Mouse (Mus musculus): Measurements from ENCODE around the gene Prss36.
"Not testable (repeated sequence)": the region's sequence is repeated elsewhere in the genome, so short reads cannot be mapped to it uniquely, and the experiment has no call there.

The Prss36 gene

DNA sequence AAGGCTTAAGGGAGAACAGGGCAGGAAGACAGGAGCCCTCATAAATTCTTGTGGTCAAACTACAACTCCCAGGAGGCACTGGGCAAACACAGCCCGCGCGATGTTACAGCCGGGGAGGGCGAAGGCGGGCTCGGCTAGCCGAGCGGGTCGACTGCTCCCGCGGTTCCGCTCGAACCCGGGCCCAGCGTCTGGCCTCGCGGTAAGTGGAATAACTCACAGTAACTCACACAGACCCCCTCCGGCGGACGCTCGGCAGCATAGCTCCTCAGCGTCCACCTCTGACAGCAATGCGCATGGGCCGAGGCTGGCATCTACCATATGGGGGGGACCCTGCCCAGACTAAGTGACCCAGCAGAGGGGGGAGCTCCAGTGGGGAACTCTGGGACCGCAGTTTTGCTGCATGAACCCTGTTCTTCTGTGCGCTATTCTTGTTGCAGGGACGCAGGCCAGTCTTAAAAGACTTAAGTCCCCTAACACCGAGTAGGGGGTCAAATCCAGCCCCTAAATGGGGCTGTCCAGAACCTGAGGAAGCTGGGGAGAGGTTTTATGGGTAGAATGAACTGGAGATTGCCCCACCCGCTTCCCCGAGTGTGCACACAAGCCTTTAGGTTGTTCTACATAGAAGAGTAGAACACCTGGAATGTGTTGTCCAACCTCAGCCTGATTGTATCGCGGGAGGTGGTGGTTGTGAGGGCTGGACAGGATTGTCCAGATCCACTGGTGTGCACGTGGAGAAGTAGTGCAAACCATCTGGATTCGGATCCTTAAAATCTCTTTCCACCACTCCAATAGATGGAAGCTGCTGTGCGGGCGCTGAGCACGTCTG, 42.3 kb downstream of the Prss36 start, which contains the start of gene Bckdk:
Gene Bckdk, plus strand, starts transcription at position 112 of the 826 bp plus-strand sequence.
- peak; percentile 70 for DNase-seq (ENCODE audit: low spot score)

DNA sequence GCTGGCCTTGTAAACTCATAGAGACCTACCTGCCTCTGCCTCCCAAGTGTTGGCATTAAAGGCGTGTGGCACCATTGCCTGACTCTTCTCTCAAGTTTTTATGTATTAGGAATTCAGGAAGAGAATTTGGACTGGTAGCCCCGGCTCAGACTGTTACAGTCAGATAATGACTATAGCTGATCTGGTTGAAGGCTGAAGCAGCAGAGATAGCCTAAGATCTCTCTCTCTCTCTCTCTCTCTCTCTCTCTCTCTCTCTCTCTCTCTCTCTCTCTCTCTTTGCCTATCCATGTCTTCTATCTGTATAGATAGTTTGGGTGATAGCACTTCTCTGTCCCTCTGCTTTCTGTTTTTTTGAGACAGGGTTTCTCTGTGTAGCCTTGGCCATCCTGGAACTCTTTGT, 44.8 kb downstream of the Prss36 start:
- no peak for DNase-seq (ENCODE audit: low spot score)

DNA sequence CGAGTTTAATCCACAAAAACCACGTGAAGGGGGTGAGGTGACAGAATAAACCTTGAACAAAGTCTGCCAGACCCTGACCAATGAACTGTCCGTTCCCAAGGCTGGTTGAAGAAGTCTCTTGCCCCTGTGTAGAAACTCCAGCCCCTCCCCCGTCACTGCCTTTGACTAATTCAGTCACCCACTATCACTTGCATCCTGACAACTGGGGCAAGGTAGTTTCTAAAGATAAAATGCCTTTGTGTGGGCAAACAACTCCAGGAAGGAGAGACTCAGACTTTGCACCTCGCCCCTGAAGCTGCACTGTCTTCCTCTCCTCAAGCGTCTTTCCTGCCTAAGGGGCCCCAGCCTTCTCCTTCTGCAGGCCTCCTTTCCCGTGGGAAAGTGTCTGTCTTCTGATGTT, 46.5 kb downstream of the Prss36 start:
- no peak for DNase-seq (ENCODE audit: low spot score)

DNA sequence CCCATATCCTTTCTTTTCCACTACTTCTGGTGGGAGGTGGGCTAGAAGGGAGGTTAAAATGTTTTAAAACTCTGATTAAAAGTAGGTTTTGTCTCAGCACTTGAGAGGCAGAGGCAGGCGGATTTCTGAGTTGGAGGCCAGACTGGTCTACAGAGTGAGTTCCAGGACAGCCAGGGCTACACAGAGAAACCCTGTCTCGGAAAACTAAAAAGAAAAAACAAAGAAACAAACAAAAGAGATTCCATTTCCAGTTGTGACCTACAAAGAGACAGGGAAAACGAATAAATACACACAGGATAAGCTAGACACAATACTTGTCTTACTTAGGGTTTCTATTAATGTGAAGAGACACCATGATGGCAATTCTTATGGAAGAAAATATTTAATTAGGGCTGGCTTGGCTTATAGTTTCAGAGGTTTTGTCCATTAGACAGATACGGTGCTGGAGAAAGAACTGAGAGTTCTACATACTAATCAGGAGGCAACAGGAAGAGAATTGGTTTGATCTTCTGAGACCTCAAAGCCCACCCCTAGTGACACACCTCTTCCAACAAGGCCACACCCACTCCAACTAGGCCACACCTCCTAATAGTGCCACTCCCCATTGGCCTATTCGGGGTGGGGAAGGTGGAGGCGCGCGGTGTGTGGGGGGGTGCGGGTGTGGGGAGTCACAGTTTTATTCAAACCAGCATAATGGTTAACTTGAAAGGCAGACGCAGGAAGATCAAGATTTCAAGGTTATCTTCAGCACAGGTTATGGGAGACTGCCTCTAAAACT, 48.2 kb downstream of the Prss36 start:
- no peak for DNase-seq (ENCODE audit: low spot score)

DNA sequence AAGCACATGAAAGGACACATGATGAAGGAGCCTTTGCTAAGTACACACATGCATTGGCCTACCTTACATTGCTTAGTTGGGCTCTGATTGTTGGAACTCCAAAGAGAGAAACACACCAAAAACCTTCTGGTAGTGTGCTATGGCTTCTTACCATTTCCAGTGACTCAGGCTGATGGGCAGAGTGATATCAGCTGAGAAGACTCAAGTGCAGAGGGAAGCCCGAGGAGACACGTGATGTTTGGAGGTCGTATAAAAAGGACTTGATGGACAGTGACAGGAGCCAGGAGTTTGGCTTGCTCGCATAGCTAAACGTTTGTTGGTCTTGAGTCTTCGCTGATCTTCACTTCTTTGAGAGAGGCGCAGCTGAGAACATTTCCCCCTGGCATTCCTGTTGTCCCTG, 49.0 kb downstream of the Prss36 start:
- DNase-seq (ENCODE audit: low spot score): no peak

DNA sequence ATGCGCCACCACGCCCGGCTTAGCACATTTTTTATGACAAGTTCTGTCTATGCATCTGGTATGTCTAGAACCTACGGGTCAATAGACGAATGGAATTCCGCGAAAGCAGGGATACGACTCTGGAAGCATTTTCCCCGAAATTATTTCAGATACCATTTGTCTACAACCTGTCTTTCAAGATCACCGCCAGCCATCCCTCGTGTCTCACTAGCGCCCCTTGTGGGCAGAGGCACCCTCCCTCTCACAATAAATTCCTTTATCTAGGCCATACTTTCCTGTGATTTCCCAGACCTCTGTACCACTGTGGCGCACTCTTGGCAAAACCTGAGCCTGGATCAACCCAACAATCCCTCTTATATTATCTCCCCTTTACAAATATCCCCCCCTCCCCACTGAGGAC, 50.1 kb downstream of the Prss36 start:
- peak; percentile 77 for DNase-seq (ENCODE audit: low spot score)

DNA sequence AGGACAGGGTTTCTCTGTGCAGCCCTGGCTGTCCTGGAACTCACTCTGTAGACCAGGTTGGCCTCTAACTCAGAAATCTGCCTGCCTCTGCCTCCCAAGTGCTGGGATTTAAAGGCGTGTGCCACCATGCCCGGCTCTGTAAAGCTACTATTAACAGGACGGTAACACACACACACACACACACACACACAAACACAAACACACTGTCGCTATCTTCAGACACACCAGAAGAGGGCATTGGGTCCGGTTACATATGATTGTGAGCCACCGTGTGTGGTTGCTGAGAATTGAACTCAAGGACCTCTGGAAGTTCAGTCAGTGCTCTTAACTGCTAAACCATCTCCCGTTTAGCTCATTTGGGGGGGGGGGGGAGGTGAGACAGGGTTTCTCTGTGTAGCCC, 50.6 kb downstream of the Prss36 start:
- DNase-seq (ENCODE audit: low spot score): not testable (repeated sequence)

DNA sequence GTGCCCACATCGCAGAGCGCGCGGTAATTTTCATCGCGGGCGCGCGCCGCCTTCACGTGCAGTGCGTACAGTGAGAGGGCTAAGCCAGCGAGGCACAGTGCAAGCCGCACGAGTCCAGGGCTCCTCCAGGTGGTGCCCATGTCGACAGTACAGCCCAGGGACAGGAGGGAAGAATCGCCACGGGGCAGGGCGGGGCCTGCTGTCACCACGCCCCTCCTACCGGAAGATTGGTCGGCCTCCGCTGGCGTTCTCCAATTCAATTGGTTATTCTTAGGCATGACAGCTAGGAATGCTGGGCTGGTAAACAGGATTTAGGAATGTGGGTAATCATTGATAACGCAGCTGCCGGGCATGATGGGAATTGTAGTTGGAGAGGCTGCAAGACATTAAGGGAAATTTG, 51.1 kb downstream of the Prss36 start, which contains the start of the genes Gm21974 and Vkorc1:
Gene Gm21974, minus strand, starts transcription at position 13 of the 400 bp plus-strand sequence.
Gene Vkorc1, minus strand, starts transcription at position 176 of the 400 bp plus-strand sequence.
- DNase-seq (ENCODE audit: low spot score): peak; percentile 91

DNA sequence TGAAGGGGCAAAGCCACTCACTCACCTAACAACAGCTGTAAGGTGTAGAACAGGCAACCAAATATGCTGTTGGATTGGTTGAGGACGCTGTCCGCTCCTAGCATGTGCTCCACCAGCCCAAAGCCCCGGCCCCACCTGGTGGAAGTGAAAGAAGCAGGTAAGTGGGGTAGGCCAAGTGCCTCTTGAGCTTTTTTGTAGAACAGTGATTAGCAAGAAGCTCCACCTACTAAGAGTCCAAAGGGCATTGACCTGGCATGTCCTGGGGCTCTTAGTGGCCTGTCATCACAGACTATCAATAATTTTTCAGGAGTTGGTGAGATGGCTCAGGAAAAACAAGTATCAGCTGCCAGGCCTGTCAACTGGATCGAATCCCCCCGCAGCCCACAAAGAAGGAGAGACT, 52.0 kb downstream of the Prss36 start:
- DNase-seq (ENCODE audit: low spot score): no peak

DNA sequence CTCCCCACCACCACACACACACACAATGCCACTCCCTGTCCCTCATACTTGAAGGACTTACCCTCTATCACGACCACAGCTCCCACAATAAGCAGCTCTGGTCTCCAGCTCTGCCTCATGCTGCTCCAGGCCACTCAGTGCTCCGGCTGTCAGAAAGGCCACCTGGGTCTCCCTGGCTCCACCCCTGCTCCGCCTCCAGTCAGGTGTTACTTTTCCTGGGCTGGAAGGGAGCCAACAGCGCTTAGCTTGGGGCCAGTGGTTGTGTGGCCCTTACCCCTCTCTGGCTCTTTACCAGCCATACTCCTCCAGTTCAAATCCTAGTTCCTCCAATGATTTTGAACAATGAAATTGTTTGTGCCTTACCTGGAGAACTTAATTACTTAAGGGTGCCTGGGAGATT, 55.7 kb downstream of the Prss36 start, which contains the start of gene Prss53:
Gene Prss53, minus strand, starts transcription at position 173 of the 400 bp plus-strand sequence.
- no peak for DNase-seq (ENCODE audit: low spot score)

DNA sequence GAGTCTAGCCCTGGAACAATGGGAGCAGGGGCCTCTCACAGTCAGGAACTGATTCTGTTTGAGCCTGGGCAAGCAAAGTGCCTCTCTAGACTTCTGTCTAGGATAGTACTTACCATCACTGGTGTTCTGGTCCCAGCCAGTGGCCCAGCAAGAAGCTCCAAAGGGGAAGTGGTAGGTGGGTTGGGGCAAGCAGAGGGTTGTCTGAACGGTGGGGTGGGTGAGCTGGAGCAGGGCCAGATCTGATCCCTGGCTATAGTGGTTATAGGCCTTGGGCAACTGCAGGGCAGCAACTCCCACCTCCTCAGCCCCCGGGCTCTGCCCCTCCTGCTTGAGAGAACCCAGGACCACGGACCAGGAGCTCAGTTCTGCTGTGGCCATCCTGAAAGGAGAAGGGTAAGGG, 57.7 kb downstream of the Prss36 start:
- DNase-seq (ENCODE audit: low spot score): no peak

DNA sequence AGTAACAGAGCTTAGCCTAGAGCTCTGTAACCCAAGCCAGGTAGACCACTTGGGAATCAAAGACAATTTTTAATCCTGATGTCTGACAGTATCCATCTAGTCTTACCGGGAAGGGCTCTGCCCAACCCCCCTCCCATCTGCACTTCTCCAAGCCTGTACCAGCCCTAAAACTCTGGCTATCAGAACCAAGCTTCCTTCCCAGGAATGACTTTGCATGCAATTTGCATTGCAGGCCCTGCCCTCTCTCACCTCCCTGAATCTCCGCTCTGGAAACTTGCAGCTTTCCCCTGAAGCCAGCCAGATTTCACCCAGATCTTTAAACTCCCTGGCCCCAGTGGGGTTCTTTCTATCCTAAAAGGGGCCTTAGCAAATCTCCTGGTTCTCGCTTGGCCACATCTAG, 58.7 kb downstream of the Prss36 start:
- no peak for DNase-seq (ENCODE audit: low spot score)

DNA sequence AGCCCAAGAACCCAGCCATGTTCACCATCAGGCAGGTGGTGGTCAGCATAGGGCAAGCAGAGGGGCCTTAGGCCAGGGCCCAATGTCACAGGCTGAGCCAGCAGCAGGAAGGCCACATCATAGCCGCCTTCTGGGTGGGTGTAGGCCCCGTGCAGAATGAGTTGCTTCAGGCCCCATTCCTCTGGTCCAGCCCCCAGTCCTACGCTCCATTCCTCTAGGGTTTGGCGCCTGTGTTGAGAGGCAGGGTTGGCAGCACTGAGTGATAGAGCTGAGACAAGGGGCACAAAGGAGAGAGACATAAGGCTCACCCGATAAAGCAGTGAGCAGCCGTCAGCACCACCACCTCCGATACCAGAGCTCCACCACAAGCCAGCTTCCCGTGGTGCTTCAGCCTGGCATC, 59.3 kb downstream of the Prss36 start:
- no peak for DNase-seq (ENCODE audit: low spot score)

DNA sequence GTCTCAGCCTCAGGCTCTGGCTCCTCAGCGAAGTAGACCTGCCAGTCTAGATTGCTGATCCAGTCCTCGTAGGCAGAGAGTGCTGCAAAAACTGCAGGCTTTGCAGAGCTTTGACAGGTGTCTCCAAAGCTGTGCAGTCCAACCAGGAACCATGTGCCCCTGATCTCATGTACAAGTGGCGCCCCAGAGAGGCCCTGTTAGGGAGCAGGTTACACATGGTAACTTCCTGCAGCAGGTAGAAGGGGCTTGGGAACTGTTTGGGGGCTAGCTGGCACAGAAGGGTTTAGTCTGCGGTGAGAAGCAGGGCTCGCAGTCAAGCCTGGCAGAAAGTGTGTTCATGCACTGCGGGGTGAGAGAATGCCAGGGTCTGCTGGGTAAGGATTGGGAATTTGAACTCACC, 60.0 kb downstream of the Prss36 start:
- DNase-seq (ENCODE audit: low spot score): no peak

DNA sequence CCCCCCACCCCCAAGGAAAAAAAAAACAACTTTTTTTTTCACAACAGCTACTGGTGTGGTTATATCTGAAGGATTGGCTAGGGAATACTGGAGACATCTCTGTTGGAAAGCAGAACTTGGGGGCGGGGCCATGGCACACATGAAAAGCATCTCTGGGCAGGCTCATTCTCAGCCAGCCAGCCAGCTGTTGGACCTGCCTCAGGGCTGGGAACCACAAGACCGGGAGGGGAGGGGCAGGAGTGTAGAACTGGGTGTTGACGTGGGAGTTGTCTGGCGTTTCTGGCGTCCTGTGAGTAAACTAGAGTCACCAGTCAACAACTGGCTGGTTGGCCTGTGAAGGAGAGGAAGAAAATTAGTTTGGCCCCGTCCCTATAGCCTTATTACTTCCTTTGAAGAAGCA, 60.6 kb downstream of the Prss36 start:
- no peak for DNase-seq (ENCODE audit: low spot score)
